Mouse (Mus musculus): Measurements from ENCODE around the gene Fkbp5. TPM values are rescaled to one million over a fixed set of nuclear protein-coding genes. Genes with fewer than 3 reads are reported as not detected.
"Not testable (repeated sequence)": the region's sequence is repeated elsewhere in the genome, so short reads cannot be mapped to it uniquely, and the experiment has no call there.

Gene Fkbp5
- polyA plus RNA-seq, 1 experiment from 2014 or later = 16.2 TPM

- H3K27ac ChIP-seq = no peak overlapping the region
- no peaks in the 10 kb centered on the region for H3K36me3 ChIP-seq
- H3K4me1 ChIP-seq (replicated peaks) = peaks cover 13% of the 10 kb centered on the region
- no peaks in the 10 kb centered on the region for H3K9me3 ChIP-seq (replicated peaks)
- ATAC-seq (replicated peaks; ENCODE audit: insufficient number of reproducible peaks, insufficient read depth, low FRiP score, low read depth) = no peak
- no peak overlapping the region for H3K9ac ChIP-seq
- H3K27me3 ChIP-seq = no peaks in the 10 kb centered on the region
- 85% methylated on average over 6 of the region's 6 CpGs for WGBS
- no peak overlapping the region for H3K4me2 ChIP-seq
- no peak overlapping the region for H3K4me3 ChIP-seq
These were observed 84.3 kb downstream of the Fkbp5 start for GRCm38 (mm10) chr17:28433029-28433428.

DNA sequence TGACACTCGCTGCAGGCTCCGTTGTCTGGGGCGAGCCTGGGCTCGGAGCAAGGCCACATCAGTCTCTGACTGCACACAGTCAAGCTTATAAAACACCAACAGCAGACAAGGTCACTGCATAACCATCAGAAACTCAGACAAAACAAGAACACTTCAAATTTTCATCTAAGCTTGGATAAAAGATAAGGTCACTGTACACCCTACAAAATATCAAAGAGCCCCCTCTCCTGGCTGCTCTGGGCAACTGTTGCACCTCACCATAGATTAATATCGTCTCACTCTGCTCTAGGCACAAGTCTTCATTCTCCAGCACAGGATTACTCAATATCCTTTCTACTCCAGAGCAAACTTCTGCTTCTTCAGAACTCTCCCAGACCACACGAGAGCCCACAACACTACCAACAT, 85.4 kb downstream of the Fkbp5 start:
- H3K4me1 ChIP-seq (replicated peaks) = peaks cover 13% of the 10 kb centered on the region
- no peak for ATAC-seq (replicated peaks; ENCODE audit: insufficient number of reproducible peaks, insufficient read depth, low FRiP score, low read depth)
- no peak overlapping the region for H3K4me2 ChIP-seq
- no peaks in the 10 kb centered on the region for H3K9me3 ChIP-seq (replicated peaks)
- no peaks in the 10 kb centered on the region for H3K27me3 ChIP-seq
- no peak overlapping the region for H3K27ac ChIP-seq
- no peak overlapping the region for H3K4me3 ChIP-seq
- H3K36me3 ChIP-seq = no peaks in the 10 kb centered on the region
- WGBS = 76% methylated on average over 6 of the region's 6 CpGs
- no peak overlapping the region for H3K9ac ChIP-seq

GRCm38 (mm10) chr17:28431038-28431437, 86.3 kb downstream of the Fkbp5 start:
- no peaks in the 10 kb centered on the region for H3K27me3 ChIP-seq
- no peak overlapping the region for H3K4me3 ChIP-seq
- peaks cover 13% of the 10 kb centered on the region for H3K4me1 ChIP-seq (replicated peaks)
- no peaks in the 10 kb centered on the region for H3K9me3 ChIP-seq (replicated peaks)
- H3K9ac ChIP-seq = no peak overlapping the region
- 70% methylated on average over 7 of the region's 7 CpGs for WGBS
- no peaks in the 10 kb centered on the region for H3K36me3 ChIP-seq
- no peak overlapping the region for H3K4me2 ChIP-seq
- no peak overlapping the region for H3K27ac ChIP-seq
- ATAC-seq (replicated peaks; ENCODE audit: insufficient number of reproducible peaks, insufficient read depth, low FRiP score, low read depth) = no peak

- Histone ChIP-seq H3K4me2 (no peak overlapping the region), H3K4me1 (replicated peaks) (peaks cover 18% of the 10 kb centered on the region), H3K4me3 (no peak overlapping the region), H3K9me3 (replicated peaks) (no peaks in the 10 kb centered on the region), H3K36me3 (no peaks in the 10 kb centered on the region), H3K27ac (no peak overlapping the region), H3K9ac (no peak overlapping the region), H3K27me3 (no peaks in the 10 kb centered on the region)
- ATAC-seq (replicated peaks; ENCODE audit: insufficient number of reproducible peaks, insufficient read depth, low FRiP score, low read depth) = peak; percentile 64; the same call in 1 of the 2 replicates
- WGBS = 54% methylated on average over 15 of the region's 15 CpGs
These were observed 88.7 kb downstream of the Fkbp5 start for GRCm38 (mm10) chr17:28428474-28429258.

DNA sequence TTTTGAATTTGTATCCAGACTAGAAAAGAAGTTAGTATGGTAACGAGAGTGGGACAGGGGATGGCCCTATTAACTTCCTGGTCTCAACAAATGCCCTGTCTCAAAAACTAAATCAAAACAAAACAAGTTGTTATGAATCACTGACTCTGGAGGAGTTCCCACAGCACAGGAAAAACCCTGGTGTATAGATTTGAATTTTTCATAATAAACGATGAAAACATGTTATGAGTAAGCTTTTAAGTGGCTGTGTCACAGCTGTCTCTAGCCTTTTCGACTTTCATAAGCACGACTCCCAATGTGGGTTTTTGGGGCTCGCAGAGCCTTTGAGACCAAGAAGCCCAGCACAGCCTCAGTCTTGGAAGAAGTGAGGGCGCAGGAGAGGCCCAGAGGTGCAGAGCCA, 89.7 kb downstream of the Fkbp5 start:
- peaks cover 18% of the 10 kb centered on the region for H3K4me1 ChIP-seq (replicated peaks)
- no peaks in the 10 kb centered on the region for H3K36me3 ChIP-seq
- no peak for ATAC-seq (replicated peaks; ENCODE audit: insufficient number of reproducible peaks, insufficient read depth, low FRiP score, low read depth)
- no peaks in the 10 kb centered on the region for H3K27me3 ChIP-seq
- H3K4me3 ChIP-seq = no peak overlapping the region
- 89% methylated on average over 6 of the region's 6 CpGs for WGBS
- no peak overlapping the region for H3K27ac ChIP-seq
- H3K4me2 ChIP-seq = no peak overlapping the region
- no peak overlapping the region for H3K9ac ChIP-seq
- H3K9me3 ChIP-seq (replicated peaks) = no peaks in the 10 kb centered on the region

DNA sequence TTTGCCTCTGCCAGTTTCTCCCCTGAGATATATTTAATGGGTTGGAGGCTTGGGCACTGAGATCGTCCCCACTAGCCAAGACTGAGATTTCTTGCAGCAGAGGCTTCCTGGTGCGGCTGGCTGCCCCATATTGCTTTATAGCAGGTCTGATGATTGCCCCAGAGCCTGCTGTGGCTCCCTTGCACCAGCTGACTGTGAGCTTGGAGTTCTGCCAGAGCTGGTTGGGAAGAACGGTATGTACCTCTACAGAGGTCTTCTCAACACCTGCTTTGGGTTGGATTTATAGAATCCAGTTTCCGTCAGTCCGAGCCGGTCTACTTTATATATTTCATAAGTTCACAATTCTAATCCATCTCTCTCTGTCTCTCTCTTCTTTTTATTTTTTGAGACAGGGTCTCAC, 93.0 kb downstream of the Fkbp5 start:
- peak overlapping the region; percentile 37; the same call in 1 of the 2 replicates for H3K27ac ChIP-seq
- H3K4me1 ChIP-seq (replicated peaks) = peaks cover 29% of the 10 kb centered on the region
- no peaks in the 10 kb centered on the region for H3K27me3 ChIP-seq
- no peak overlapping the region for H3K9ac ChIP-seq
- H3K4me2 ChIP-seq = no peak overlapping the region
- 52% methylated on average over 6 of the region's 6 CpGs for WGBS
- ATAC-seq (replicated peaks; ENCODE audit: insufficient number of reproducible peaks, insufficient read depth, low FRiP score, low read depth) = no peak
- H3K9me3 ChIP-seq (replicated peaks) = no peaks in the 10 kb centered on the region
- no peak overlapping the region for H3K4me3 ChIP-seq
- no peaks in the 10 kb centered on the region for H3K36me3 ChIP-seq

GRCm38 (mm10) chr17:28421071-28421470, 96.3 kb downstream of the Fkbp5 start:
- H3K4me1 ChIP-seq (replicated peaks) = peaks cover 23% of the 10 kb centered on the region
- no peak for ATAC-seq (replicated peaks; ENCODE audit: insufficient number of reproducible peaks, insufficient read depth, low FRiP score, low read depth)
- no peaks in the 10 kb centered on the region for H3K36me3 ChIP-seq
- H3K9ac ChIP-seq = no peak overlapping the region
- no peaks in the 10 kb centered on the region for H3K9me3 ChIP-seq (replicated peaks)
- 57% methylated on average over 5 of the region's 5 CpGs for WGBS
- H3K4me3 ChIP-seq = no peak overlapping the region
- no peaks in the 10 kb centered on the region for H3K27me3 ChIP-seq
- peak overlapping the region; percentile 88 for H3K27ac ChIP-seq
- no peak overlapping the region; the same call in 1 of the 2 replicates for H3K4me2 ChIP-seq

- Histone ChIP-seq H3K4me3 (peak overlapping the region; percentile 8; the same call in 1 of the 2 replicates), H3K36me3 (no peaks in the 10 kb centered on the region), H3K9ac (no peak overlapping the region), H3K27ac (peak overlapping the region; percentile 88), H3K4me1 (replicated peaks) (peaks cover 23% of the 10 kb centered on the region), H3K4me2 (peak overlapping the region; percentile 49), H3K27me3 (no peaks in the 10 kb centered on the region), H3K9me3 (replicated peaks) (no peaks in the 10 kb centered on the region)
- peak; percentile 71 for ATAC-seq (replicated peaks; ENCODE audit: insufficient number of reproducible peaks, insufficient read depth, low FRiP score, low read depth)
- WGBS = 40% methylated on average over 12 of the region's 12 CpGs
These were observed 96.9 kb downstream of the Fkbp5 start for GRCm38 (mm10) chr17:28420229-28421051.

- Histone ChIP-seq H3K4me2 (no peak overlapping the region), H3K9ac (no peak overlapping the region), H3K9me3 (replicated peaks) (no peaks in the 10 kb centered on the region), H3K27ac (peak overlapping the region; percentile 88), H3K4me3 (no peak overlapping the region), H3K27me3 (no peaks in the 10 kb centered on the region), H3K36me3 (no peaks in the 10 kb centered on the region), H3K4me1 (replicated peaks) (peaks cover 23% of the 10 kb centered on the region)
- 69% methylated on average over 6 of the region's 6 CpGs for WGBS
- ATAC-seq (replicated peaks; ENCODE audit: insufficient number of reproducible peaks, insufficient read depth, low FRiP score, low read depth) = no peak
These were observed 97.7 kb downstream of the Fkbp5 start for GRCm38 (mm10) chr17:28419636-28420035.

DNA sequence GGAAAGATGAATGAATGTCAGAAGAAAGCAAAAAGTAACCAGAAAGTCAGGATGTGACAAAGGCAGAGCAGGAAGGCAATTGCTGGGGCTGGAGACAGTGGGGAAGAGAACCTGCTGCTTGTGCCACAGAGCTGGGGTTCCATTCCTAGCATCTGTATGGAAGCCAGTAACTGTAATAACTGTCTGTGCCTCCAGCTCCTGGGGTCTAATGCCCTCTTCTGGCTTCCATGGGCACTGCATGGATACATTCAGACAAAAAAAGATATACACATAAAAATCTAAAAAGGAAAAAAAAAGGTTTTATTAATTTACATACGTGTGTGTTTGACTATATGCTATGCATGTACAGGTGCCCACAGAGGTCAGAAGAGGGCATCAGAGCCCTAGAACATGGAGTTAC, 98.4 kb downstream of the Fkbp5 start:
- no peak for ATAC-seq (replicated peaks; ENCODE audit: insufficient number of reproducible peaks, insufficient read depth, low FRiP score, low read depth)
- WGBS = 82% methylated on average over 1 of the region's 1 CpGs
- H3K27ac ChIP-seq = no peak overlapping the region
- no peak overlapping the region for H3K4me2 ChIP-seq
- no peak overlapping the region for H3K4me3 ChIP-seq
- H3K4me1 ChIP-seq (replicated peaks) = peaks cover 18% of the 10 kb centered on the region
- H3K36me3 ChIP-seq = no peaks in the 10 kb centered on the region
- no peak overlapping the region for H3K9ac ChIP-seq
- H3K27me3 ChIP-seq = no peaks in the 10 kb centered on the region
- no peaks in the 10 kb centered on the region for H3K9me3 ChIP-seq (replicated peaks)

DNA sequence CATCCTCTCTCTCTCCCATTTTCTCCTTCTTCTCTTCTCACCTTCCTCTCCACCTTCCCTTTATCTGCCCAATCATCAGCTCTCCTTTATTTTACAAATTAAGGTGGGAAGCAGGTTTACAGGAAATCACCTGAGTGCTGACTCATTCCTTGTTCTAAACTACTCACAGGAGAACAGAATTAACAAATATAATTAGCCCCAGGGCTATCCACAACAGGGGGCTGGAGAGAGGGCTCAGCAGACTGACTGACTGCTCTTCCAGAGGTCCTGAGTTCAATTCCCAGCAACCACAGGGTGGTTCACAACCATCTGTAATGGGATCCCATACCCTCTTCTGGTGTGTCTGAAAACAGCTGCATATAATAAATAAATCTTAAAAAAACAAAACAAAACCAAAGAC, 98.8 kb downstream of the Fkbp5 start:
- not testable (repeated sequence) for H3K4me2 ChIP-seq; H3K9me3 ChIP-seq (replicated peaks); ATAC-seq (replicated peaks; ENCODE audit: insufficient number of reproducible peaks, insufficient read depth, low FRiP score, low read depth); H3K4me3 ChIP-seq; H3K9ac ChIP-seq; H3K27ac ChIP-seq; H3K36me3 ChIP-seq; H3K27me3 ChIP-seq
- peaks cover 18% of the 10 kb centered on the region for H3K4me1 ChIP-seq (replicated peaks)
